Mouse (Mus musculus): ENCODE measurements around the gene Mdn1. TPM values are rescaled to one million over a fixed set of nuclear protein-coding genes. Genes with fewer than 3 reads are reported as not detected.

Mdn1 gene
- total RNA-seq, 2 experiments from 2014 or later: 28.6 to 35.6 TPM

- DNase-seq (ENCODE audit: extremely low spot score in 1 of 2, low spot score in 2 of 2): no peak
- intact Hi-C loops (cut with DNase I): loop anchor here (10.0 kb wide), 1 partner anchor 187 kb away; the partner anchor contains the start of gene Ankrd6
These were observed 111.1 kb downstream of the Mdn1 start for GRCm38 (mm10) chr4:32768046-32768445.

GRCm38 (mm10) chr4:32770284-32770810 is 113.4 kb downstream of the Mdn1 start:
- DNase-seq (ENCODE audit: extremely low spot score in 1 of 2, low spot score in 2 of 2): no peak

GRCm38 (mm10) chr4:32779996-32780395 is 123.1 kb downstream of the Mdn1 start:
- intact Hi-C loops (cut with DNase I): loop anchor here (10.0 kb wide), 1 partner anchor 335 kb away; no protein-coding TSS in a partner anchor
- DNase-seq (ENCODE audit: extremely low spot score in 1 of 2, low spot score in 2 of 2): no peak

More at GRCm38 (mm10) chr4:32770284-32770810, 113.4 kb downstream of the Mdn1 start:
- intact Hi-C loops (cut with DNase I): loop anchor here (10.0 kb wide), 1 partner anchor 344 kb away; no protein-coding TSS in a partner anchor

DNA sequence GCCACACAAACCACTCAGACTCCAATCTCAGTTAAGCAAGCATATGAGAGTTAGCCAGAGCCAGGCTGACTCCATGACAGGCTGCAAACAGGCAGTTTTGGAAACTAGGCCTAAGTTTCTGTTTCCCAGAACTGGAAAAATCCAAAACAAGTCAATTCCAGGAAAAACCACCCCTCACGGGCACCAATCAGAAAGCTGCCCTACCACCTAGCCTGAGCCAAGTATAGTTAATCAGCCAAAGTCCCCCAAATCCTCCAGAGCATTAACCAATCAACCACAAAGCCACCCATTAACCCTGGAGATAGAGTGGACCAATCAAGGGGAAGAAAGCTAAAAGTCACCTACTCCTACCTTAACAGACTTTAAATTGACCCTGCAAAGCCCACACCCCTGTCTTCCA is 130.2 kb downstream of the Mdn1 start:
- intact Hi-C loops (cut with DNase I): no loop called here
- no peak for DNase-seq (ENCODE audit: extremely low spot score in 1 of 2, low spot score in 2 of 2)

DNA sequence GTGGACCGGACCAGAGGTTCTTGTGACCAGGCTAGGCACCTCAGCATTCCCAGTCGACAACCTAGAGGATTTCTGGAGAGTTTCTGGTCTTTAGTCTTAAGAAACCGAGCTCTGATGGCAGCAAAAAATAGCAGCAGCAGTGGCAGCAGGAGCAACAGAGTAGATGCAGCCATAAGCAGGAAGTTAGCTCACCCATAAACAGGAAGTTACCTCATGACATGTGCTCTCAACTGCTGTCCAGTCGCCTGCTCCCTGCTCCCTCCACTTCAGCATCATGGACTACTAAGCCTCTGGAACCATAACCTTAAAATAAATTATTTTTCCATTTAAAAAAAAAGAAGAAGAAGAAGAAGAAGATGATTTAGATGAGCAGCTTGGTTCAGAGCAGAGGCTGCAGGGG is 132.1 kb downstream of the Mdn1 start:
- intact Hi-C loops (cut with DNase I): no loop called here
- DNase-seq (ENCODE audit: extremely low spot score in 1 of 2, low spot score in 2 of 2): no peak

GRCm38 (mm10) chr4:32798976-32799375 is 142.1 kb downstream of the Mdn1 start:
- no peak for DNase-seq (ENCODE audit: extremely low spot score in 1 of 2, low spot score in 2 of 2)
- intact Hi-C loops (cut with DNase I): no loop called here

GRCm38 (mm10) chr4:32799966-32800576 is 143.2 kb downstream of the Mdn1 start, which contains the start of gene Lyrm2:
Lyrm2 (plus strand) TSS chr4:32800253.
- intact Hi-C loops (cut with DNase I): loop anchor here (2.0 kb wide), 1 partner anchor 151 kb away; the partner anchor contains the start of gene Ankrd6
- DNase-seq (ENCODE audit: extremely low spot score in 1 of 2, low spot score in 2 of 2): peak; percentile 72 to 85

GRCm38 (mm10) chr4:32800577-32801170 is 143.8 kb downstream of the Mdn1 start:
- no peak for DNase-seq (ENCODE audit: extremely low spot score in 1 of 2, low spot score in 2 of 2)
- intact Hi-C loops (cut with DNase I): loop anchor here (2.0 kb wide), 1 partner anchor 150 kb away; the partner anchor contains the start of gene Ankrd6

DNA sequence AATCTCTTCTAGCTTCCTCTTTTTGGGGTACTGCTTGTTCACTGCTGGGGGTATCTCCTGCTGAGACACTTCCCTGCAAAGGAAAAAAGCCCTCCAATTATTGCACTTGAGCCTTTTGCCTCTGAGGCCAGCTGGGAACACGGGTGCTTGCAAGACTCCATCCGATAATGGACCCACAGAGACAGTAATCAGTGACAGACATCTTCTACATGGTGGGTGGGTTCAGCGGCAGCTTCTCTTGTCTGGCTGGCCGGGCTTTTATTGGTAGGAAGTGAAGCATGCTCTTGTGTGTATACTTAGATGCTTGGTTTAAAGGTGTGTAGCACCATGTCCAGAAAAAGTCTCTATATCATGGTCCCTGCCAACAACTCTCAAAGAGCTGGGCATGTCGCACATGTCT is 160.6 kb downstream of the Mdn1 start:
- intact Hi-C loops (cut with DNase I): no loop called here
- no peak for DNase-seq (ENCODE audit: extremely low spot score in 1 of 2, low spot score in 2 of 2)

GRCm38 (mm10) chr4:32820676-32821075 is 163.8 kb downstream of the Mdn1 start:
- intact Hi-C loops (cut with DNase I): no loop called here
- DNase-seq (ENCODE audit: extremely low spot score in 1 of 2, low spot score in 2 of 2): no peak

DNA sequence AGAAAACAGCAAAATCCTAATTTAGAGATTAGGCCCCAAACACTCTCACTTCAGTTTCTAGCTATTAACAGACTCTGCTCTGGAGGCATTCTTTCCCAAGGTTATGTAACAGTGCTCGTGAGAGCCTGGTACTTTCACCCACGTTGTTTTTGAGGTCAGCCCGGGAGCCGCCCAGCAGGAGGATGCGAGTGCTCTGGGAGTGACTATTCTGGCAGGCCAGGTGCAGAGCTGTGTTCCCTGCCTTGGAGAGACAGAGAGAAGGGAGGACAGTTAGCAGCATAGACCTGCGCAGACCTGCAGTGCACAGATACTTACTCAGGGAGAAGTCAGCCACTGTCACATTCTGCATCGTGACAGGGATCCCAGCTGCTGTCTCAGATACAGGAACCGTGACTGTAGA is 167.3 kb downstream of the Mdn1 start:
- intact Hi-C loops (cut with DNase I): no loop called here
- DNase-seq (ENCODE audit: extremely low spot score in 1 of 2, low spot score in 2 of 2): no peak

Other genes with a start within 250 kb of the Mdn1 start
- gene Gja10, start 54.4 kb upstream of the Mdn1 start, total RNA-seq (2021): not detected
- 1 to 10 TPM; 9.2 to 10.0 TPM for gene Casp8ap2, start 41.7 kb upstream of the Mdn1 start, total RNA-seq (2021)
- gene Lyrm2, start 143.1 kb downstream of the Mdn1 start, total RNA-seq (2021): 10 to 100 TPM; 42.5 to 44.3 TPM